Comparison of ENCODE assay signal across 11 mouse cellular contexts in the genomic region with DNA sequence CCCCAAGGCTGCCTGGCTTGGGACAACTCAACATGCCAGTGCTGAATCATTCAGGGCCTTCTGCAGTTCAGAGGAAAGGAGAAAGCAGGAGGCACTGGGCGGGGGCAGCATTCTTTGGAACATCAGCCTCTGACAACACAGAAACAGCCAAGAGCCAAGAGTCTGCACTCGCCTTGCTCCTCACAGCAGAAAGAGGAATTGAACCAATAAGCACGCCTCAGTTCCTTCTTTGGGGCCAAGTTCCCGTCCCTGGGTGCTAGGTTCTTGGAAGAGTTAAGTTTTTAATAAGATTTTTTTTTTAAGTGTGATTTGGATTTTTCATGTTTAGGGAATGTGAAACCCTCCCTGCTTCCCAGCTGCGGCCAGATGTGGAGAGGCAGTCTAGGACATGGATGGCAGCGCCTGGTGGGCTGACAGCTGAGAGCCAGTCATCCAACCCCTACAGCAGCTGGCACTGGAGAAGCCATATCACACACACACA. TPM values are rescaled to one million over a fixed set of nuclear protein-coding genes. Genes with fewer than 3 reads are reported as not detected.
A peak's percentile ranks its signal among the peaks of the same experiment; 100 is the strongest.
DNase-seq lines count a peak whose midpoint lies in the region; ATAC-seq lines count a peak whose summit lies in the region.
"Had no signal": no experiment of that assay in that cellular context is flagged by ENCODE, and none has a peak within 500 bp of the region (broad histone marks: within the 10 kb centered on the region; RNA-seq: fewer than 3 reads in every experiment).

No protein-coding gene starts in this region.

- no peaks in the 10 kb centered on the region for H3K27me3 ChIP-seq in lung, embryonic 15.5 days
- no peaks in the 10 kb centered on the region for H3K27me3 ChIP-seq in forebrain, embryonic 14.5 days (replicated peaks; ENCODE audit: control insufficient read depth, insufficient read depth, low read length)
- H3K27me3 ChIP-seq in hindbrain, embryonic 11.5 days (ENCODE audit: control insufficient read depth, insufficient read depth, low read length), result no peaks in the 10 kb centered on the region
- H3K27me3 ChIP-seq: neural tube, embryonic 13.5 days had no signal

- peaks cover 11% of the 10 kb centered on the region for H3K36me3 ChIP-seq in lung, embryonic 15.5 days
- no peaks in the 10 kb centered on the region for H3K36me3 ChIP-seq in forebrain, embryonic 14.5 days (ENCODE audit: control insufficient read depth, insufficient read depth, low read length)
- 0 out of 2 replicates have a peak, but pooled peaks cover 2% of the 10 kb centered on the region for H3K36me3 ChIP-seq in hindbrain, embryonic 11.5 days (ENCODE audit: control insufficient read depth, insufficient read depth, low read length)

- ATAC-seq in granulocyte monocyte progenitor cell, adult 5-6 weeks (replicated peaks; ENCODE audit: poor library complexity, severe bottlenecking), result peak; percentile 73
- ATAC-seq in lung, embryonic 15.5 days (ENCODE audit: borderline replicate concordance, extremely low read depth, low FRiP score, low TSS enrichment), result peak; percentile 82; the same call in 1 of the 2 replicates
- ATAC-seq in forebrain, embryonic 14.5 days, result no peak
- ATAC-seq in hindbrain, embryonic 11.5 days (ENCODE audit: low FRiP score), result no peak
- no peak for ATAC-seq in erythroblast, adult 5-6 weeks (replicated peaks; ENCODE audit: low FRiP score, poor library complexity, severe bottlenecking)

- 52% methylated on average over 6 of the region's 6 CpGs for WGBS in lung, embryonic 15.5 days
- 78% methylated on average over 6 of the region's 6 CpGs for WGBS in forebrain, embryonic 14.5 days
- 80% methylated on average over 6 of the region's 6 CpGs for WGBS in hindbrain, embryonic 11.5 days

- H3K4me3 ChIP-seq in lung, embryonic 15.5 days, result no peak overlapping the region
- H3K4me3 ChIP-seq in forebrain, embryonic 14.5 days (ENCODE audit: low read depth, low read length), result no peak overlapping the region
- H3K4me3 ChIP-seq in hindbrain, embryonic 11.5 days (ENCODE audit: low read depth, low read length), result no peak overlapping the region
- H3K4me3 ChIP-seq: erythroblast, embryonic 14.5 days; neural tube, embryonic 13.5 days had no signal

- no peak overlapping the region for H3K4me2 ChIP-seq in lung, embryonic 15.5 days
- no peak overlapping the region for H3K4me2 ChIP-seq in forebrain, embryonic 14.5 days (ENCODE audit: low read length)
- H3K4me2 ChIP-seq in hindbrain, embryonic 11.5 days (replicated peaks; ENCODE audit: low read depth, low read length), result no peak overlapping the region
- H3K4me2 ChIP-seq: neural tube, embryonic 13.5 days had no signal

- peaks cover 28% of the 10 kb centered on the region for H3K4me1 ChIP-seq in lung, embryonic 15.5 days
- no peaks in the 10 kb centered on the region for H3K4me1 ChIP-seq in forebrain, embryonic 14.5 days (ENCODE audit: control insufficient read depth, insufficient read depth, low read length)
- no peaks in the 10 kb centered on the region for H3K4me1 ChIP-seq in hindbrain, embryonic 11.5 days (replicated peaks; ENCODE audit: control insufficient read depth, insufficient read depth, low read length)

- DNase-seq in urinary bladder, postnatal 14 days (ENCODE audit: low spot score), result peak; percentile 70
- no peak for DNase-seq in urinary bladder, adult 2 months (ENCODE audit: low spot score)
- DNase-seq in forebrain, embryonic 14.5 days (ENCODE audit: low spot score), result no peak
- DNase-seq in hindbrain, embryonic 11.5 days (ENCODE audit: low spot score), result no peak
- DNase-seq in c-Kit-positive CD71-positive TER-119-positive erythroid progenitor cells, embryonic 14.5 days (ENCODE audit: low spot score), result no peak
- DNase-seq: thymus, postnatal 14 days had no signal

- H3K27ac ChIP-seq in lung, embryonic 15.5 days, result peak overlapping the region; percentile 89
- H3K27ac ChIP-seq in forebrain, embryonic 14.5 days (ENCODE audit: low read depth, low read length), result no peak overlapping the region
- no peak overlapping the region for H3K27ac ChIP-seq in hindbrain, embryonic 11.5 days (ENCODE audit: low read depth, low read length)
- H3K27ac ChIP-seq: neural tube, embryonic 13.5 days had no signal

- no peak overlapping the region for H3K9ac ChIP-seq in lung, embryonic 15.5 days
- no peak overlapping the region for H3K9ac ChIP-seq in forebrain, embryonic 14.5 days (ENCODE audit: low read length)
- H3K9ac ChIP-seq in hindbrain, embryonic 11.5 days (ENCODE audit: low read depth, low read length), result no peak overlapping the region
- H3K9ac ChIP-seq: neural tube, embryonic 13.5 days had no signal

- no peaks in the 10 kb centered on the region for H3K9me3 ChIP-seq in lung, embryonic 15.5 days
- no peaks in the 10 kb centered on the region for H3K9me3 ChIP-seq in forebrain, embryonic 14.5 days (replicated peaks; ENCODE audit: control insufficient read depth, low read length)
- H3K9me3 ChIP-seq in hindbrain, embryonic 11.5 days (ENCODE audit: control insufficient read depth, low read length), result no peaks in the 10 kb centered on the region
- H3K9me3 ChIP-seq: neural tube, embryonic 13.5 days had no signal

RNA-seq across cellular contexts. Expression of gene Plekho2, which starts 10.3 kb away (rescaled TPM):
- polyA plus RNA-seq in urinary bladder, adult 2 months (2012; rRNA removed), result 45.4 and 50.5 TPM in 2 replicates
- total RNA-seq in granulocyte monocyte progenitor cell, adult 5-6 weeks (2014; fragmentation: Nextera tagmentation), result 15.4 and 20.2 TPM in 2 replicates
- total RNA-seq in granulocyte monocyte progenitor cell, adult 5-6 weeks (2017), result 7.1 and 12.6 TPM in 2 replicates
- polyA plus RNA-seq in lung, embryonic 15.5 days (2015; fragmentation: Nextera tagmentation; extraction: Ambion mirVana), result 21.7 TPM in 2 replicates
- polyA plus RNA-seq in forebrain, embryonic 14.5 days (2014; fragmentation: Nextera tagmentation; extraction: Ambion mirVana), result 3.6 and 3.9 TPM in 2 replicates
- polyA plus RNA-seq in hindbrain, embryonic 11.5 days (2014; fragmentation: Nextera tagmentation; extraction: Ambion mirVana), result 10.2 and 10.7 TPM in 2 replicates
- 22.3 and 23.4 TPM in 2 replicates for total RNA-seq in erythroblast, adult 5-6 weeks (2015; ENCODE audit: low replicate concordance)
- 25.3 and 39.0 TPM in 2 replicates for total RNA-seq in erythroblast, adult 5-6 weeks (2017; ENCODE audit: low replicate concordance)

RNA-seq across cellular contexts. Expression of gene Pif1, which starts 17.4 kb away (rescaled TPM):
- polyA plus RNA-seq in urinary bladder, adult 2 months (2012; rRNA removed), result 0.29 and 0.36 TPM in 2 replicates
- total RNA-seq in granulocyte monocyte progenitor cell, adult 5-6 weeks (2014; fragmentation: Nextera tagmentation), result 5.3 and 5.4 TPM in 2 replicates
- total RNA-seq in granulocyte monocyte progenitor cell, adult 5-6 weeks (2017), result 8.7 and 13.2 TPM in 2 replicates
- polyA plus RNA-seq in lung, embryonic 15.5 days (2015; fragmentation: Nextera tagmentation; extraction: Ambion mirVana), result 16.6 and 19.0 TPM in 2 replicates
- 5.8 and 6.3 TPM in 2 replicates for polyA plus RNA-seq in forebrain, embryonic 14.5 days (2014; fragmentation: Nextera tagmentation; extraction: Ambion mirVana)
- 9.9 and 12.5 TPM in 2 replicates for polyA plus RNA-seq in hindbrain, embryonic 11.5 days (2014; fragmentation: Nextera tagmentation; extraction: Ambion mirVana)
- total RNA-seq in erythroblast, adult 5-6 weeks (2015; ENCODE audit: low replicate concordance), result 2.9 and 6.9 TPM in 2 replicates
- total RNA-seq in erythroblast, adult 5-6 weeks (2017; ENCODE audit: low replicate concordance), result 6.5 and 19.7 TPM in 2 replicates

RNA-seq across cellular contexts. Expression of gene Ankdd1a, which starts 49.5 kb away (rescaled TPM):
- polyA plus RNA-seq in urinary bladder, adult 2 months (2012; rRNA removed), result 21.8 and 33.9 TPM in 2 replicates
- total RNA-seq in granulocyte monocyte progenitor cell, adult 5-6 weeks (2014; fragmentation: Nextera tagmentation), result not detected in 2 replicates
- not detected in 2 replicates for total RNA-seq in granulocyte monocyte progenitor cell, adult 5-6 weeks (2017)
- not detected in 2 replicates for polyA plus RNA-seq in lung, embryonic 15.5 days (2015; fragmentation: Nextera tagmentation; extraction: Ambion mirVana)
- not detected in 2 replicates for polyA plus RNA-seq in forebrain, embryonic 14.5 days (2014; fragmentation: Nextera tagmentation; extraction: Ambion mirVana)
- 0.20 and 0.71 TPM in 2 replicates for polyA plus RNA-seq in hindbrain, embryonic 11.5 days (2014; fragmentation: Nextera tagmentation; extraction: Ambion mirVana)
- total RNA-seq in erythroblast, adult 5-6 weeks (2015; ENCODE audit: low replicate concordance), result not detected in 2 replicates
- not detected in 2 replicates for total RNA-seq in erythroblast, adult 5-6 weeks (2017; ENCODE audit: low replicate concordance)
- polyA plus RNA-seq: erythroblast, embryonic 14.5 days had no signal

RNA-seq across cellular contexts. Expression of gene Rbpms2, which starts 59.9 kb away (rescaled TPM):
- polyA plus RNA-seq in urinary bladder, adult 2 months (2012; rRNA removed), result 142 and 175 TPM in 2 replicates
- total RNA-seq in granulocyte monocyte progenitor cell, adult 5-6 weeks (2014; fragmentation: Nextera tagmentation), result 7.5 TPM in 1 of 2 replicates, not detected in the other
- total RNA-seq in granulocyte monocyte progenitor cell, adult 5-6 weeks (2017), result 0.67 TPM in 1 of 2 replicates, not detected in the other
- 15.1 and 16.6 TPM in 2 replicates for polyA plus RNA-seq in lung, embryonic 15.5 days (2015; fragmentation: Nextera tagmentation; extraction: Ambion mirVana)
- polyA plus RNA-seq in forebrain, embryonic 14.5 days (2014; fragmentation: Nextera tagmentation; extraction: Ambion mirVana), result 3.8 TPM in 2 replicates
- polyA plus RNA-seq in hindbrain, embryonic 11.5 days (2014; fragmentation: Nextera tagmentation; extraction: Ambion mirVana), result 19.5 and 23.7 TPM in 2 replicates
- 0.84 TPM in 1 of 2 replicates, not detected in the other for total RNA-seq in erythroblast, adult 5-6 weeks (2015; ENCODE audit: low replicate concordance)
- 0.17 TPM in 1 of 2 replicates, not detected in the other for total RNA-seq in erythroblast, adult 5-6 weeks (2017; ENCODE audit: low replicate concordance)

Comparison
In these comparisons a context has a peak if more than half of its experiments do, and no peak if none do; other contexts are left out.
1. ATAC-seq: peak in granulocyte monocyte progenitor cell, adult 5-6 weeks (single experiment) and lung, embryonic 15.5 days (single experiment); none in forebrain, embryonic 14.5 days (single experiment), hindbrain, embryonic 11.5 days (single experiment) and erythroblast, adult 5-6 weeks (single experiment).
2. RNA of gene Ankdd1a, which starts 49.5 kb away (polyA plus RNA-seq): 21.8 to 33.9 TPM in urinary bladder, adult 2 months; 0.20 to 0.71 TPM in hindbrain, embryonic 11.5 days, not detected in lung, embryonic 15.5 days and not detected in forebrain, embryonic 14.5 days; every median in the first group is over 10 times any median in the second.